ENCODE assay signal across 6 mouse cellular contexts in the genomic region with DNA sequence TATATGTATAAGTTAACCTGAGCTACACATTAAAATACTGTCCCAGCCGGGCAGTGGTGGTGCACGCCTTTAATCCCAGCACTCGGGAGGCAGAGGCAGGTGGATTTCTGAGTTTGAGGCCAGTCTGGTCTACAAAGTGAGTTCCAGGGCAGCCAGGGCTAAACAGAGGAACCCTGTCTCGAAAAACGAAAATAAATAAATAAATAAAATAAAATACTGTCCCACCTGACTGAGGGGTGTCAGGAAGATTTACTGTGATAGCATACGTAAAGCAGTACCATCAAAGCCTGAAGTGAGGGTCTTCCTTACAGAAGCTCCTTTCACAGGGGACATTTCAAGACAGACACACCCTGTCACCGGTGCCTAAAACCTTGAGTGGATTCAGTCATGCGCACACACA. TPM values are rescaled to one million over a fixed set of nuclear protein-coding genes. Genes with fewer than 3 reads are reported as not detected.
DNase-seq lines count a peak whose midpoint lies in the region; TF ChIP-seq lines count a peak whose summit lies in the region.
"Not testable (repeated sequence)": the region's sequence is repeated elsewhere in the genome, so short reads cannot be mapped to it uniquely, and the experiment has no call there.

No protein-coding gene starts in this region.

- TF ChIP-seq RAD21 in MEL (IDR thresholded peaks at IDR 0.05; ENCODE audit: low read depth, low read length), result not testable (repeated sequence)

- not testable (repeated sequence) for H3K27ac ChIP-seq in MEL (ENCODE audit: control insufficient read depth, low read depth, low read length)
- 0 out of 2 replicates have a peak overlapping the region, but pooled peaks have one; percentile 61 for H3K27ac ChIP-seq in layer of hippocampus, adult 2 months

- TF ChIP-seq CTCF in MEL (IDR thresholded peaks at IDR 0.05 in 2 of 3, conservative IDR thresholded peaks at IDR 0.05 in 1 of 3; ENCODE audit: control insufficient read depth in 1 of 3, insufficient read depth in 1 of 3, low read depth in 2 of 3, low read length in 3 of 3, poor library complexity in 1 of 3, severe bottlenecking in 1 of 3); layer of hippocampus, adult 2 months (conservative IDR thresholded peaks at IDR 0.05): not testable (repeated sequence)

- not testable (repeated sequence) for H3K79me2 ChIP-seq in MEL (ENCODE audit: control insufficient read depth, insufficient read depth, low read length, poor library complexity)

- TF ChIP-seq EP300 in MEL (IDR thresholded peaks at IDR 0.05; ENCODE audit: low read depth in 1 of 2, low read length in 2 of 2), result not testable (repeated sequence)

- not testable (repeated sequence) for H3K9ac ChIP-seq in MEL (ENCODE audit: control insufficient read depth, low read depth, low read length, poor library complexity, severe bottlenecking)

- not testable (repeated sequence) for H3K4me3 ChIP-seq in MEL (ENCODE audit: control insufficient read depth in 1 of 2, insufficient read depth in 1 of 2, low read depth in 2 of 2, low read length in 2 of 2); layer of hippocampus, adult 2 months

- H3K27me3 ChIP-seq in MEL (ENCODE audit: control insufficient read depth in 1 of 2, insufficient read depth in 2 of 2, low read length in 2 of 2), result not testable (repeated sequence)

- H3K4me1 ChIP-seq in MEL (ENCODE audit: control insufficient read depth in 1 of 2, insufficient read depth in 2 of 2, low read length in 2 of 2), result peaks cover 2 to 19% of the 10 kb centered on the region in 2 experiments

- H3K9me3 ChIP-seq in MEL (replicated peaks; ENCODE audit: insufficient read depth, low read length), result not testable (repeated sequence)

- peaks cover 10 to 15% of the 10 kb centered on the region in 2 experiments for H3K36me3 ChIP-seq in MEL (ENCODE audit: control insufficient read depth in 1 of 2, insufficient read depth in 2 of 2, low read length in 2 of 2)

- TF ChIP-seq POLR2A in MEL (IDR thresholded peaks at IDR 0.05; ENCODE audit: control insufficient read depth in 1 of 2, insufficient read depth in 1 of 2, low read depth in 1 of 2, low read length in 2 of 2, poor library complexity in 1 of 2), result not testable (repeated sequence)

- peak; percentile 63 for DNase-seq in 416B (ENCODE audit: low read depth)
- peak; percentile 65 for DNase-seq in MEL (ENCODE audit: low read depth, low spot score)
- DNase-seq in cerebellum, adult 9-10 months, result peak; percentile 33
- not testable (repeated sequence) for DNase-seq in layer of hippocampus, adult 2 months (ENCODE audit: low spot score in 2 of 2)
- DNase-seq in mesoderm, embryonic 11.5 days (ENCODE audit: low read depth, low spot score), result peak; percentile 51
- DNase-seq in naive thymus-derived CD4-positive, alpha-beta T cell, adult 2 months (ENCODE audit: low read depth), result peak; percentile 39

RNA-seq across cellular contexts. Expression of gene Zfp771, which starts 6.4 kb away (rescaled TPM):
- 33.4 and 37.6 TPM in 2 replicates for total RNA-seq in MEL (2012; rRNA removed)
- 10 to 100 TPM in 1 of 2 experiments, not detected in 1; 58.3 TPM for polyA plus RNA-seq in MEL (2012; ENCODE audit: insufficient read depth in 1 of 2, insufficient read length in 2 of 2, low read depth in 1 of 2, low replicate concordance in 2 of 2, missing spikeins in 1 of 2)
- total RNA-seq in layer of hippocampus, adult 2 months (2021), result 10 to 100 TPM; 68.3 to 69.2 TPM

RNA-seq across cellular contexts. Expression of gene Dctpp1, which starts 10.0 kb away (rescaled TPM):
- 238 and 253 TPM in 2 replicates for total RNA-seq in MEL (2012; rRNA removed)
- polyA plus RNA-seq in MEL (2012; ENCODE audit: insufficient read depth in 1 of 2, insufficient read length in 2 of 2, low read depth in 1 of 2, low replicate concordance in 2 of 2, missing spikeins in 1 of 2), result 100 to 1,000 TPM in 1 of 2 experiments, not detected in 1; 290 TPM
- total RNA-seq in layer of hippocampus, adult 2 months (2021), result 10 to 100 TPM; 18.3 to 23.8 TPM

RNA-seq across cellular contexts. Expression of gene Sept1, which starts 17.6 kb away (rescaled TPM):
- total RNA-seq in MEL (2012; rRNA removed), result 30.6 and 41.3 TPM in 2 replicates
- polyA plus RNA-seq in MEL (2012; ENCODE audit: insufficient read depth in 1 of 2, insufficient read length in 2 of 2, low read depth in 1 of 2, low replicate concordance in 2 of 2, missing spikeins in 1 of 2), result 100 to 1,000 TPM in 1 of 2 experiments, not detected in 1; 116 TPM
- total RNA-seq in layer of hippocampus, adult 2 months (2021), result 1 to 10 TPM; 5.0 to 6.3 TPM

RNA-seq across cellular contexts. Expression of gene Zfp553, which starts 17.6 kb away (rescaled TPM):
- 13.9 and 14.6 TPM in 2 replicates for total RNA-seq in MEL (2012; rRNA removed)
- 10 to 100 TPM in 1 of 2 experiments, not detected in 1; 19.0 TPM for polyA plus RNA-seq in MEL (2012; ENCODE audit: insufficient read depth in 1 of 2, insufficient read length in 2 of 2, low read depth in 1 of 2, low replicate concordance in 2 of 2, missing spikeins in 1 of 2)
- total RNA-seq in layer of hippocampus, adult 2 months (2021), result 10 to 100 TPM; 18.6 to 21.7 TPM

RNA-seq across cellular contexts. Expression of gene Sephs2, which starts 23.3 kb away (rescaled TPM):
- 177 and 182 TPM in 2 replicates for total RNA-seq in MEL (2012; rRNA removed)
- polyA plus RNA-seq in MEL (2012; ENCODE audit: insufficient read depth in 1 of 2, insufficient read length in 2 of 2, low read depth in 1 of 2, low replicate concordance in 2 of 2, missing spikeins in 1 of 2), result 100 to 1,000 TPM in 1 of 2 experiments, not detected in 1; 109 TPM
- 10 to 100 TPM; 40.0 to 46.7 TPM for total RNA-seq in layer of hippocampus, adult 2 months (2021)
